Mouse (Mus musculus): ENCODE data around the gene Rnpepl1. TPM values are rescaled to one million over a fixed set of nuclear protein-coding genes. Genes with fewer than 3 reads are reported as not detected.

Rnpepl1 gene
- polyA plus RNA-seq, 1 experiment from 2014 or later, result 33.9 TPM

DNA sequence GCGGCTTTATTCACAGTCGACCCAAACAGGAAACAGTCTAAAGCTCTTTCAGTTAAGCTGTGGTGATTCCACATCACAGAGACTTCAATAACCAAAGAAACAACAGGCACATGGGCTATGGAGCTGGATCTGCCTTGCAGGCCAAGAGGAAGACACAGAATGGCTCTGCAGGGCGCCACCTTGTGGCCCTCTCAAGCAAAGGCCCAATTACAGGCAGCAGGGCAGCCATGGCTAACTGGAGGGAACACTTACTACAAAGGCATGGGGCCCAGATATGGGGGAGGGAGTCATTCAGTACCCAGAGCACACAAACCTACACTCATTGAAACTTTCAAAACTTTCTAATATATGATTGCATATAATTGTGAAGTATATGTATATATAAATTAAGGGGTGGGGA is 15.5 kb upstream of the Rnpepl1 start:
- H3K36me3 ChIP-seq (ENCODE audit: control insufficient read depth, insufficient read depth, low read length), result no peaks in the 10 kb centered on the region
- H3K4me2 ChIP-seq (ENCODE audit: low read depth, low read length), result no peak overlapping the region
- H3K4me1 ChIP-seq (ENCODE audit: control insufficient read depth, insufficient read depth, low read length), result no peaks in the 10 kb centered on the region
- H3K4me3 ChIP-seq (ENCODE audit: low read depth, low read length), result no peak overlapping the region
- no peaks in the 10 kb centered on the region for H3K27me3 ChIP-seq (replicated peaks; ENCODE audit: control insufficient read depth, insufficient read depth, low read length)
- H3K9ac ChIP-seq (ENCODE audit: low read depth, low read length), result no peak overlapping the region
- no peak overlapping the region for H3K27ac ChIP-seq (replicated peaks; ENCODE audit: low read depth, low read length)
- no peaks in the 10 kb centered on the region for H3K9me3 ChIP-seq (ENCODE audit: control insufficient read depth, low read length)
- peak; percentile 85 for DNase-seq (ENCODE audit: low spot score)
- WGBS, result 12% methylated on average over 3 of the region's 3 CpGs
- peak; percentile 89 for ATAC-seq (ENCODE audit: low read depth)

DNA sequence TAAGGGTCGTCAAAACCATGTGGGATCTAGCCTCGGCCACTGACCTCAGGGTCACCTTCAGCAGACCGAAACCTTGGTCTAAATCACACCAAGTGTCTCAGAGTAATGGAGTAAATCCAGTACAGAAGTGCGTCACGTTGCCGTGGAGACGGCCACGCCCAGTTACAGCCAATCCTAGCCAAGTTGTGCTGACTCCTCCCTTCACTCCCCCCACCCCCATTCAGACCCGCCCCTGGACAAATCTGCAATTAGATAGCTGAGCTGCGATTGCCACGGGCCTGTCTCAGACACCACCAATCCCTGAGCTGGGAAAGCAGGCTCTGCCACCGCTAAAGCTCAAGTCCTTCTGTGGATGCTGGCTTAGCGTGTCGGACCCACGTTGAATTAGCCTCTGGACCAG is 7.8 kb upstream of the Rnpepl1 start, which contains the start of gene Ankmy1:
TSS of gene Ankmy1 (minus strand) at position 121 of the 400 bp plus-strand sequence.
- Histone ChIP-seq H3K36me3 (ENCODE audit: control insufficient read depth, insufficient read depth, low read length) (no peaks in the 10 kb centered on the region), H3K4me2 (ENCODE audit: low read depth, low read length) (peak within 1 kb of the TSS; percentile 47), H3K4me3 (ENCODE audit: low read depth, low read length) (peak within 1 kb of the TSS; percentile 21), H3K27me3 (replicated peaks; ENCODE audit: control insufficient read depth, insufficient read depth, low read length) (no peaks in the 10 kb centered on the region), H3K9ac (ENCODE audit: low read depth, low read length) (0 out of 2 replicates have a peak within 1 kb of the TSS, but pooled peaks have one; percentile 30), H3K9me3 (ENCODE audit: control insufficient read depth, low read length) (no peaks in the 10 kb centered on the region), H3K4me1 (ENCODE audit: control insufficient read depth, insufficient read depth, low read length) (peaks cover 3% of the 10 kb centered on the region; the same call in 1 of the 2 replicates), H3K27ac (replicated peaks; ENCODE audit: low read depth, low read length) (no peak within 1 kb of the TSS)
- ATAC-seq (ENCODE audit: low read depth) (peak; percentile 61), DNase-seq (ENCODE audit: low spot score) (peak; percentile 87)
- whole genome bisulfite sequencing, result 1% methylated on average over 15 of the region's 15 CpGs

DNA sequence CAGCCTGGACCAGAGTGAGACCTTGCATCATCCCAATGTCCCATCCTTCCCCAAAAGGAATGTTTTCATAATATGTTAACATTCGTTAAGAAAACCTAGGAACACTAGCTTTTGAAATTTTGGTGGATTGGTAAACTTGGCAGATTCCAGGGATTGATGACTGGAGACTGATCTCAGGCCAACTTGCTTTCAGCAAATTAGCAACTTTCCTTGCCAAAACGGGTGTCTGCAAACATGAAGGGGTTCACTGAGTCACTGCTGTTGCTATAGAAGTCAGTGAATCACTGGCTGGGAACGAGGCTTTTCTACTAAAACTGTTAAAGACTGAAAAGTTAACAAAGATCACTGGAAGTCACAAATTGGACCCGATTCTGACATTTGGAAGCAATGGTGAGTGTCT is 7.0 kb upstream of the Rnpepl1 start:
- Histone ChIP-seq H3K9me3 (ENCODE audit: control insufficient read depth, low read length) (no peaks in the 10 kb centered on the region), H3K36me3 (ENCODE audit: control insufficient read depth, insufficient read depth, low read length) (no peaks in the 10 kb centered on the region), H3K27me3 (replicated peaks; ENCODE audit: control insufficient read depth, insufficient read depth, low read length) (no peaks in the 10 kb centered on the region), H3K4me1 (ENCODE audit: control insufficient read depth, insufficient read depth, low read length) (peaks cover 5% of the 10 kb centered on the region; the same call in 1 of the 2 replicates), H3K4me3 (ENCODE audit: low read depth, low read length) (no peak overlapping the region), H3K27ac (replicated peaks; ENCODE audit: low read depth, low read length) (no peak overlapping the region), H3K9ac (ENCODE audit: low read depth, low read length) (no peak overlapping the region), H3K4me2 (ENCODE audit: low read depth, low read length) (no peak overlapping the region)
- ATAC-seq (ENCODE audit: low read depth) (no peak), DNase-seq (ENCODE audit: low spot score) (no peak)
- 70% methylated on average over 4 of the region's 4 CpGs for WGBS

DNA sequence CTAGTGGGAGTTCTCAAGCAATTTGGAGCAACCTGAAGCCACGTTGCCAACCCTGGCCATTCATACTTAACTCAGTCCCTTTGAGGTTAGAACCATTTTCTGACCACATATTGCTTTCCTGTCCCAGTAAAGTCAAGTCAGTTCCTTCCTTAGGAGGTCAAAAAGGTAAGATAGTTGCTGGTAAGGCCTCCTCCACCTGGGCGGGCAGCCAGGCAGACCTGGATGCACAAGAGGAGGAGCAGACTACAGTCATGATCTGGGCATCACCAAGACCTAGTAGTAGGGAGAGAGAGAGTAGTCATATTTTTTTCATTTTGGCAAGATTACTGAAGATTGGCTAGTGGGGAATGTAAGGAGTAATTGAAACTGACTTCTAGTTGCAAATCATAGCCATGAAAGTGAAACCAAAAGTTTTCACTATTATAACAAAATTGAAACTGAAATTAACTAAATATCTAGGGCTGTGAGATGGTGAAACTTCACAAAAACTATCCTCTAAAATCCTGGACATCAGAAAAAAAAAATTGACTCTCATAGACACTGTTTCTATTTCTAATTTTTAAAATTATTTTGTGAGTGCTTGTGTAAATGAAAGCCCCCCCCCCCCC is 4.8 kb upstream of the Rnpepl1 start:
- no peaks in the 10 kb centered on the region for H3K9me3 ChIP-seq (ENCODE audit: control insufficient read depth, low read length)
- no peaks in the 10 kb centered on the region for H3K27me3 ChIP-seq (replicated peaks; ENCODE audit: control insufficient read depth, insufficient read depth, low read length)
- no peak overlapping the region for H3K9ac ChIP-seq (ENCODE audit: low read depth, low read length)
- peaks cover 12% of the 10 kb centered on the region for H3K4me1 ChIP-seq (ENCODE audit: control insufficient read depth, insufficient read depth, low read length)
- ATAC-seq (ENCODE audit: low read depth), result no peak
- H3K27ac ChIP-seq (replicated peaks; ENCODE audit: low read depth, low read length), result no peak overlapping the region
- H3K4me3 ChIP-seq (ENCODE audit: low read depth, low read length), result no peak overlapping the region
- WGBS, result 82% methylated on average over 2 of the region's 2 CpGs
- H3K36me3 ChIP-seq (ENCODE audit: control insufficient read depth, insufficient read depth, low read length), result no peaks in the 10 kb centered on the region
- no peak for DNase-seq (ENCODE audit: low spot score)
- H3K4me2 ChIP-seq (ENCODE audit: low read depth, low read length), result no peak overlapping the region

DNA sequence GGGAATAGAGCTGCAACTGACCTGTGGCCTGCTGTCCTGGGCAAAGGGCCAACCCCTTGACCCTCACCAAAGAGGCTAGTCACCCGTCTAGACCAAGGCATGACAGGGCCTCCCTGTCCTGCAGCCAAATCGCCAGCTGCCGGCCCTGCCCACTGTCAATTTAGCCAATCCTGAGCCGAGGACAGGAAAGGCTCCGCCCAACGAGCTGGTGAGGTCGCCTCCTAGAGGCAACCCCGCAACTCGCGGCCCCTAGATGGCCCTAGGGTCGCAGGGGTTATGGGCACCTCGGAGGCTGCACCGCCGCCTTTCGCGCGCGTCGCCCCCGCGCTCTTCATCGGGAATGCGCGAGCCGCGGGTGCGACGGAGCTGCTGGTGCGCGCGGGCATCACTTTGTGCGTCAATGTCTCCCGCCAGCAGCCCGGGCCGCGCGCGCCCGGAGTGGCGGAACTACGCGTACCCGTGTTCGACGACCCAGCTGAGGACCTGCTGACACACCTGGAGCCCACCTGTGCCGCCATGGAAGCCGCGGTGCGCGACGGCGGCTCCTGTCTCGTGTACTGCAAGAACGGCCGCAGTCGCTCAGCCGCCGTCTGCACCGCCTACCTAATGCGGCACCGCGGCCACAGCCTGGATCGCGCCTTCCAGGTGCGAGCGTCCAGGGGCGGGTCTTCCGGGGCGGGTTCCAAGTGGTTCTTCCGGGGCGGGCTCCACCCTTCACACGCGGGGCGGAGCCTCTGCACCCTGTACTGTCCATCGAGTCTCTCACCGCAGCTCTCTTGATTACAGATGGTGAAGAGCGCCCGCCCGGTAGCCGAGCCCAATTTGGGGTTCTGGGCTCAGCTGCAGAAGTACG is 3.6 kb upstream of the Rnpepl1 start, which contains the start of gene Dusp28:
TSS of gene Dusp28 (plus strand) at position 203 of the 853 bp plus-strand sequence.
- 1% methylated on average over 39 of the region's 81 CpGs for WGBS
- no peaks in the 10 kb centered on the region for H3K36me3 ChIP-seq (ENCODE audit: control insufficient read depth, insufficient read depth, low read length)
- peaks cover 13% of the 10 kb centered on the region for H3K4me1 ChIP-seq (ENCODE audit: control insufficient read depth, insufficient read depth, low read length)
- DNase-seq (ENCODE audit: low spot score) (peak; percentile 94), ATAC-seq (ENCODE audit: low read depth) (peak; percentile 90)
- H3K9me3 ChIP-seq (ENCODE audit: control insufficient read depth, low read length), result no peaks in the 10 kb centered on the region
- peak within 1 kb of the TSS; percentile 76 for H3K4me2 ChIP-seq (ENCODE audit: low read depth, low read length)
- peak within 1 kb of the TSS; percentile 87 for H3K4me3 ChIP-seq (ENCODE audit: low read depth, low read length)
- no peaks in the 10 kb centered on the region for H3K27me3 ChIP-seq (replicated peaks; ENCODE audit: control insufficient read depth, insufficient read depth, low read length)
- peak within 1 kb of the TSS; percentile 75 for H3K9ac ChIP-seq (ENCODE audit: low read depth, low read length)
- peak within 1 kb of the TSS; percentile 89 for H3K27ac ChIP-seq (replicated peaks; ENCODE audit: low read depth, low read length)

DNA sequence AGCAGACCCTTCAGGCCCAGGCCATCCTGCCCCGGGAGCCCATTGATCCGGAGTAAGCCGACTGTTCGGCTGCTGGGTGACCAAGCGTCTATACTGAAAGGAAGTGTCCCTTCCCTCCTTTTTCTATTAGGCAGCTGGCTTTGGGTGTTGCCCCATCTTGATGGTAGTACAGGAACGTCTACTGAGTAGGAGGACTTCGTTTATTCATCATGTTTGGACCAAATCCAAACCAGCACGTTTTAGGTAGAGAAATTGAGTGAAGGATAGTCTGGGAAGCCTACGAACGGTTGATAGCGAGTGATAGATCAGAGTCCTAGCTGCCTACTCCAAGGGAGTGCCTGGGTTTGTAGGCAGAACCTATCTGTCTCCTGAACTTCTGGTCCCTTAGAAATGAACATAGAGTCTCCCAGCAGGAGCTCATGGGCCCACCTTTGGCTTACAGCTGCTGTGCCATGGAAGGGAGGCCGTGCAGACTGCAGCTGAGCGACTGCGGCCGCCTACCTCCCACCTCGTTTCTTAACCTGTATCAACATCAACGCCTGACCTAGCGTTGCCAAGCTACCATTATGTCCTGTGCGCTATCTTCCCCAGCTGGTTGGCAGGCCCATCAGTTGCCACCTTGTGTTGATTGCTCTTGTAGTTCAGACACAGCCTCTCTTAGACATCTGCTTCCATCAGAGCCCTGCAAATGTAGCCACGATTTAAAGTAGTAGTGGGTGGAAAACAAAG is 2.8 kb upstream of the Rnpepl1 start:
- WGBS, result 50% methylated on average over 20 of the region's 20 CpGs
- Histone ChIP-seq H3K4me1 (ENCODE audit: control insufficient read depth, insufficient read depth, low read length) (peaks cover 21% of the 10 kb centered on the region), H3K9me3 (ENCODE audit: control insufficient read depth, low read length) (no peaks in the 10 kb centered on the region), H3K36me3 (ENCODE audit: control insufficient read depth, insufficient read depth, low read length) (no peaks in the 10 kb centered on the region), H3K27me3 (replicated peaks; ENCODE audit: control insufficient read depth, insufficient read depth, low read length) (no peaks in the 10 kb centered on the region), H3K27ac (replicated peaks; ENCODE audit: low read depth, low read length) (peak overlapping the region; percentile 89), H3K4me2 (ENCODE audit: low read depth, low read length) (peak overlapping the region; percentile 76), H3K4me3 (ENCODE audit: low read depth, low read length) (peak overlapping the region; percentile 87), H3K9ac (ENCODE audit: low read depth, low read length) (peak overlapping the region; percentile 75)
- ATAC-seq (ENCODE audit: low read depth), result no peak
- DNase-seq (ENCODE audit: low spot score), result no peak

DNA sequence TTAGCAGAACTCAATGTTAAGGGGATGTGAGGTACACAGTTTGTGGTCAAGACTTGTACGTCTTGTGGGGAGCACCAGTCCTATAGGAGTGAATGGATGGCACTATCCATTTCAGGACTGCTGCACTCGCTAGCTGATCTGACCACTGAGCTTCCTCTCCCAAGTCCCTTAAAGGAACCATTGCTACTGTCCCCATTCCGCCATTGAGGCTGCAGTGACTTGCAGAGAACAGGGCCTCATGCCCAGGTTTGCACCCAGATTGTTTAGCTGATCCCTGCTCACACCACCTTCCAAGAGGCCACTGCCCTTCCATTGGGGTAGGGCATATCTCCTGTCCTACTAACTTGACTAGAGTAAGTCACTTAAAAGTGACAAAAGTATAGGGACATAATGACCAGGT is 1.9 kb upstream of the Rnpepl1 start:
- Histone ChIP-seq H3K27me3 (replicated peaks; ENCODE audit: control insufficient read depth, insufficient read depth, low read length) (no peaks in the 10 kb centered on the region), H3K4me1 (ENCODE audit: control insufficient read depth, insufficient read depth, low read length) (peaks cover 24% of the 10 kb centered on the region), H3K4me2 (ENCODE audit: low read depth, low read length) (no peak overlapping the region), H3K9me3 (ENCODE audit: control insufficient read depth, low read length) (no peaks in the 10 kb centered on the region), H3K9ac (ENCODE audit: low read depth, low read length) (no peak overlapping the region), H3K4me3 (ENCODE audit: low read depth, low read length) (no peak overlapping the region), H3K36me3 (ENCODE audit: control insufficient read depth, insufficient read depth, low read length) (no peaks in the 10 kb centered on the region), H3K27ac (replicated peaks; ENCODE audit: low read depth, low read length) (no peak overlapping the region)
- ATAC-seq (ENCODE audit: low read depth), result no peak
- 91% methylated on average over 3 of the region's 3 CpGs for WGBS
- no peak for DNase-seq (ENCODE audit: low spot score)

DNA sequence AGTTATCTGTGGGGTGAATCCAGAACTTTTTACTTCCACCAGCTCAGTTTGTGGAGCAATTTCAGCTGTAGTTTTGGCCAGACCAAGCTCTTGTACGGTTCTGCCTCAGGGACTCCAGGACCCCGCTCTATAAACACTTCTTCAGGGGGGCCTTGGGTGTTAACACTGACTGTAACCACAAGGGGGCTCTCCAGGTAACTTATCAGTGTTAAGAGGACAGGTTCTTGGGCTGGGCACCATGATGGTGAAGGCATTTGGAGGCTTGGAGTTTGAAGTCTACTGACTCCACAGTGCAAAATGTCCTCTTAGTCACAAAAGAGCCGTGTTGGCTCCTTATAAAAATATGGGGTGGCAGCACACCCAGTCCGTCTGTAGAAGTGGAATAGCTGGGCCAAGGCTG is 1.5 kb upstream of the Rnpepl1 start:
- Histone ChIP-seq H3K27me3 (replicated peaks; ENCODE audit: control insufficient read depth, insufficient read depth, low read length) (no peaks in the 10 kb centered on the region), H3K27ac (replicated peaks; ENCODE audit: low read depth, low read length) (no peak overlapping the region), H3K4me3 (ENCODE audit: low read depth, low read length) (no peak overlapping the region), H3K36me3 (ENCODE audit: control insufficient read depth, insufficient read depth, low read length) (peaks cover under 1% of the 10 kb centered on the region; the same call in 1 of the 2 replicates), H3K9ac (ENCODE audit: low read depth, low read length) (no peak overlapping the region), H3K4me2 (ENCODE audit: low read depth, low read length) (no peak overlapping the region), H3K9me3 (ENCODE audit: control insufficient read depth, low read length) (no peaks in the 10 kb centered on the region), H3K4me1 (ENCODE audit: control insufficient read depth, insufficient read depth, low read length) (peaks cover 24% of the 10 kb centered on the region)
- DNase-seq (ENCODE audit: low spot score) (peak; percentile 47), ATAC-seq (ENCODE audit: low read depth) (no peak)
- 73% methylated on average over 4 of the region's 4 CpGs for WGBS
